Mouse (Mus musculus) cortical plate, adult 2 months (tissue): ENCODE data around the gene Gpd1. TPM values are rescaled to one million over a fixed set of nuclear protein-coding genes. Genes with fewer than 3 reads are reported as not detected.
A peak's percentile ranks its signal among the peaks of the same experiment; 100 is the strongest.

Experiments used
- H3K27ac ChIP-seq: fragments of 200-500 bp; 2 replicates; pipeline ENCODE4 v1.5.1; 2012; ENCODE audit warnings: low read length, control low read depth, inconsistent platforms; ENCODE audit not compliant: insufficient read depth
- H3K4me1 ChIP-seq: fragments of 200-500 bp; 2 replicates; pipeline ENCODE4 v1.6.1; 2011; ENCODE audit warnings: low read length; ENCODE audit not compliant: control insufficient read depth, insufficient read depth
- H3K4me3 ChIP-seq: fragments of 200-500 bp; 2 replicates; pipeline ENCODE4 v1.5.1; 2011; ENCODE audit warnings: mild to moderate bottlenecking, low read length, control low read depth; ENCODE audit not compliant: insufficient read depth
- CTCF ChIP-seq: fragments of 200-500 bp; IDR thresholded peaks from 2 replicates; pipeline ENCODE4 v1.5.1; 2011; ENCODE audit warnings: mild to moderate bottlenecking, control low read depth, low read length; ENCODE audit not compliant: insufficient read depth; ENCODE audit errors: extremely low read depth
- POLR2A ChIP-seq: fragments of 200-500 bp; IDR thresholded peaks from 2 replicates; pipeline ENCODE4 v1.6.1; 2011; ENCODE audit warnings: mild to moderate bottlenecking, low read length, control low read depth; ENCODE audit not compliant: insufficient read depth; ENCODE audit errors: extremely low read depth
- polyA plus RNA-seq: library from polyadenylated mRNA; depleted of rRNA; stranded (reverse); fragments of >200 nt; gene quantifications from 2 replicates; pipeline ENCODE4 v1.2.3, GENCODE M21; 2012

Gene Gpd1
- polyA plus RNA-seq, 1 experiment, result 55.3 TPM

DNA sequence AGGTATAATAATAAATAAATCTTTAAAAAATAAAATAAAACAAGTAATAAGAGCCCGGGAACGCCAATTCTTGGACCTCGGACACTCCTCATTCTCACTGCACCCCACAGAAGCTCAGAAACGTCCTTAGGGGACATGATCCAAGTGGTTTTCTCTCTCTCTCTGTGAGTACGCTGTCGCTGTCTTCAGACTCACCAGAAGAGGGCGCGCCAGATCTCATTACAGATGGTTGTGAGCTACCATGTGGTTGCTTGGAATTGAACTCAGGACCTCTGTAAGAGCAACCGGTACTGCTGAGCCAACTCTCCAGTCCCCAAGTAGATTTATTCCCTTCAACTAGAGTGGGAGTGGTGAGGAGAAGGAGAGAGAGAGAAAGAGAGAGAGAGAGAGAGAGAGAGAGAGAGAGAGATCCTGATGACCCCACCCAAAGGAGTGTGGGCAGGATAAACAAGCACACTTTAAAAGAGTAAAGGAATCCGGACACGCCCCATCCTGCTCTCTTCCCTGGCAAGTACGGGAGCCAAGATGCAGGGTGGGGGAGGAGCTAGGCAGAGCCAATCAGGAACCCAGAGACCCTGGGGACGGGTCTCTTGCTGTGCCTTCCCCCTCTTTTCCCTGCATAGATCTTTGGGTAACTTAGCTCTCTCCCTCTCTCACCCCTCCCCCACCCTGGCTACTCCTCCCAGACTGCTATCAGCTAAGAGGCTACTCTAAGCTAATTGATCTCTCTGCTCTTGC lies 39.1 kb upstream of the Gpd1 start:
- Histone ChIP-seq H3K27ac (no peak overlapping the region), H3K4me1 (peaks cover 6% of the 10 kb centered on the region), H3K4me3 (no peak overlapping the region)
- TF ChIP-seq CTCF (peak; percentile 26; the same call in 1 of the 2 replicates), POLR2A (no peak)

DNA sequence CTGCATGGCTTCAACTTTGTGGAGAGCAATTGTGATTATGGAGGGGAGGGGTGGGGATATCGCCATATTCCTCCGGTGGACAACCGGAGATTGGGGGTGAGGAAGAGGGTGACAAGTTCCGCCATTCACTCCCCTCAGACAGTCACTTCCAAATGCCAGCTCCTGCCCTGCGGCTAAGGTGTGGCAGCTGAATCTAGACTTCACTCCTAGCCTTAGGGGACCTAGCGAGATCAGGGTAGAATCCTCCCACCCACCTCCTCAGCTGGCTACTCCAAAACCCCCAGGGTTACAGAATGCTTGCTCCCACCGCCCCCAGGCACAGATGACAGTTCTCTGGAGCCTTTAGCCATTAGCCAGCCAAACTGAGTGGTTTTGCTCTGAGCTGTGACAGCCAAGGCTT lies 38.3 kb upstream of the Gpd1 start:
- peaks cover 1% of the 10 kb centered on the region; the same call in 1 of the 2 replicates for H3K4me1 ChIP-seq
- no peak overlapping the region for H3K4me3 ChIP-seq
- no peak overlapping the region for H3K27ac ChIP-seq
- TF ChIP-seq POLR2A, result no peak
- TF ChIP-seq CTCF, result no peak

DNA sequence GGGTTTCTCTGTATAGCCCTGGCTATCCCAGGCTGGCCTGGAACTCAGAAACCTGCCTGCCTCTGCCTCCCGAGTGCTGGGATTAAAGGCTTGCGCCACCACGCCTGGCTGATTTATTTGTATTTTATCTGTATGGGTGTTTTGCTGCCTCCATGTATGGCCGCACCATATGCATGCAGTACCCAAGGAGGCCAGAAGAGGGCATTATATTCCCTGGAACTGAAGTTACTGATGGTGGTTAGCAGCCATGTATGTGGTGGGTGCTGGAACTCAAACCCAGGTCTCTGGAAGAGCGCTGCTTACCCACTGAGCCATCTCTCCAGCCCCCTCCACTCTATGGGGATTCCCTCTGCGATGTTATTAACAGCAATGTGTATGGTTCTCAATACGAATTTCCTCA lies 34.4 kb upstream of the Gpd1 start:
- peak; percentile 27; the same call in 1 of the 2 replicates for TF ChIP-seq CTCF
- no peak for TF ChIP-seq POLR2A
- H3K4me1 ChIP-seq, result no peaks in the 10 kb centered on the region
- H3K4me3 ChIP-seq, result no peak overlapping the region
- H3K27ac ChIP-seq, result no peak overlapping the region

DNA sequence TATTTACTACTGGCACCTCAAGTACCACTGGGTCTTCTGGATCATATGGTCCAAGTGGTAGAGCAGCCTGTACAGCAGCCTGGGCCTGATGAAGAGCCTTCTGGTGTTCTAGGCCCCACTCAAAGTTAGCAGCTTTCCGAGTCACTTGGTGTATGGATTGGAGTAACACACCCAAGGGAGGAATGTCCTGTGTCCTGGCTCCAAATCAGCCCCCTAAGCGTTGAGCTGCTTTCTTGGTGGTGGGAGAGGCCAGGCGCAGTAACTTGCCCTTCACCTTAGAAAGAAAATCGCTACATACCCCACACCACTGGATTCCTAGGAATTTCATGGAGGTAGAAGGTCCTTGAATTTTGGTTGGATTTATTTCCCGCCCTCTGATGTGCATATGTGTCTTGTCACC lies 33.2 kb upstream of the Gpd1 start:
- Histone ChIP-seq H3K4me1 (peaks cover 3% of the 10 kb centered on the region), H3K4me3 (no peak overlapping the region)
- no peak for TF ChIP-seq CTCF
- TF ChIP-seq POLR2A, result no peak

DNA sequence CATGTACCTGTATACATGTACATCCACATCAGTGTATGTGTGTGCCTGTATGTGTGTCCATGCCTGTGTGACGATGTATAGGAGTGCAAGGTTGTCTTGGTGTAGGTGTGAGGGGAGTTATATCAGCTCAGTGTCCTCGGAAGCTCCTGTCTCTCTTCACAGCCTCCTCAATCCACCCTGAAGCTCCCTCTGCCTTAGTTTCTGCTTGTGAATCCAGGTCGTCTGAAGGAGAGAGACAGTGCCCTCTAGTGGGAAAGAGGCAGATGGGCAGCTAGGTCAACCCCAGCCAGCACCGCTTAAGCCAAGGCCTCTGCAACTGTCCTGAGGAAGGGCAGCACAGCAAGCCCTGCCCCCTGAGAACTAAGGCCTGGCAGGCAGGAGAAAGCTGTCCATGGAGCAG lies 28.6 kb upstream of the Gpd1 start:
- TF ChIP-seq POLR2A (no peak), CTCF (peak; percentile 90)
- H3K27ac ChIP-seq, result no peak overlapping the region
- H3K4me3 ChIP-seq, result no peak overlapping the region
- H3K4me1 ChIP-seq, result peaks cover 3% of the 10 kb centered on the region

More for the DNA sequence above, 33.2 kb upstream of the Gpd1 start:
- H3K27ac ChIP-seq, result no peak overlapping the region

- peaks cover 5% of the 10 kb centered on the region for H3K4me1 ChIP-seq
- no peak overlapping the region for H3K4me3 ChIP-seq
- TF ChIP-seq CTCF, result no peak
- TF ChIP-seq POLR2A, result no peak
- no peak overlapping the region for H3K27ac ChIP-seq
Measured at GRCm38 (mm10) chr15:99690924-99691323, 26.4 kb upstream of the Gpd1 start.

- peaks cover 5% of the 10 kb centered on the region for H3K4me1 ChIP-seq
- H3K4me3 ChIP-seq, result no peak overlapping the region
- no peak overlapping the region for H3K27ac ChIP-seq
- no peak for TF ChIP-seq CTCF
- no peak for TF ChIP-seq POLR2A
Measured at GRCm38 (mm10) chr15:99691976-99692375, 25.3 kb upstream of the Gpd1 start.

GRCm38 (mm10) chr15:99697309-99697708 lies 20.0 kb upstream of the Gpd1 start:
- H3K27ac ChIP-seq, result no peak overlapping the region
- H3K4me1 ChIP-seq, result peaks cover 2% of the 10 kb centered on the region; the same call in 1 of the 2 replicates
- no peak for TF ChIP-seq POLR2A
- no peak for TF ChIP-seq CTCF

DNA sequence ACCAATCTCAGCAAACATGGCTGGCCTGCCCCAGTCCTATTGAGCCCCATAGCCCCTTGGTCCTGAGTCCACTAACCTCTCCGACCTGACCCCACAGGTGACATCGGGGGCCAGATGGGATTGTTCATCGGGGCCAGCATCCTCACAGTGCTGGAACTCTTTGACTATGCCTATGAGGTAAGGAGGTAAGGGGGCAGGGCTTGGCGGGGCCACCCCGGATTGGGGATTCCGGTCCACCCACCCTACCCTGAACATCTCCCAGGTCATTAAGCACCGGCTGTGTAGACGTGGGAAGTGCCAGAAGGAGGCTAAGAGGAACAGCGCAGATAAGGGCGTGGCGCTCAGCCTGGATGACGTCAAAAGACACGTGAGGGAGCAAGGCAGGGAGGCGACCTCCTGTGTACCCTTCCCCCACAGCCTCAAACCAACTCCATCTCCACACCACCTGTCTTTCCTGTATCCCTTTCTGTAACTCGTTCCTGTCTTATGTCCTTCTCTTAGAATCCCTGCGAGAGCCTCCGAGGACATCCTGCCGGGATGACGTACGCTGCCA lies 18.7 kb upstream of the Gpd1 start:
- no peak overlapping the region for H3K4me3 ChIP-seq
- H3K27ac ChIP-seq, result no peak overlapping the region
- peaks cover 2% of the 10 kb centered on the region; the same call in 1 of the 2 replicates for H3K4me1 ChIP-seq
- TF ChIP-seq POLR2A, result no peak
- no peak for TF ChIP-seq CTCF

More at GRCm38 (mm10) chr15:99697309-99697708, 20.0 kb upstream of the Gpd1 start:
- H3K4me3 ChIP-seq, result no peak overlapping the region

DNA sequence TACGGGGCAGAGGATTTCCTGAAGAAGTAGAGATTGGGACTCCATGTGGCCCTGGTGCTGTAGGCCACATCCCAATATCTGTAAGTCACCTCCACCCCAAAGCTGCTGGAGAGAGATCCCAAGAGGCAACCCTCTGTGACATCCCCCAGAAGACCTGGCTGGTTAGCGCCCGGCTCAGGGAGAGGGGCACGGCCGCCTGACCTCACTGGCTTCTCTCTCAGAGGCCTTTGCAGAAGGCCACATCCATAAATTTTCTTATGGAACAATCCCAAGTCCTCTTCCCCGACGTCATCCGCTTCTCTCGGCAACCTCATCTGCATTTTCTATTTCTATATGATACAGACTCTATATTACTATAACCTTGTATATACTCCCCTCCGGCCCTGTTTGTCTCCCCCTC lies 17.6 kb upstream of the Gpd1 start:
- Histone ChIP-seq H3K4me3 (no peak overlapping the region), H3K4me1 (peaks cover under 1% of the 10 kb centered on the region; the same call in 1 of the 2 replicates), H3K27ac (no peak overlapping the region)
- TF ChIP-seq CTCF, result no peak
- no peak for TF ChIP-seq POLR2A
